Mouse (Mus musculus): ENCODE measurements around the gene Fut9.

DNA sequence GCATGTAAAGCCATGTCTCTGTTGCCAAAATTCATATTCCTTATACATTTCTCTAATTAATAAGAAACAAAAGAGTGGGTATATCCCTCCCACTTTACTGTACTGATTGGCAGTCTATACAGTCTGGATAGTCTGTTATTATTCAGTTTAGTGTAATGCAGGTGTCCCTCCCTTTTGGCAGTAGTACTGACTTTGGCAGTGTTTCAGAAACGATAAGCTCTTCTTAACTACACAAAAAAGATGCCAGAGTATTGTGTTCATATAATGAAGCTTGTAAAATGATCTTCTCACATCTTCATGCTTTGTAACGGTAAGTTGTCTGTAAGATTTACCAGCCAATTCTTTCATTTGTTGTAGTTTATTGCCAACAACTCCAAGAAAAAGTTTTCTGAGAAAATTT lies 189.6 kb downstream of the Fut9 start:
- TF ChIP-seq ZNF384 (IDR thresholded peaks at IDR 0.05; ENCODE audit: low read depth, low read length) = no peak
- TF ChIP-seq ZC3H11A (IDR thresholded peaks at IDR 0.05; ENCODE audit: borderline replicate concordance, low read depth, low read length) = no peak
- no peak for TF ChIP-seq CHD2 (IDR thresholded peaks at IDR 0.05; ENCODE audit: low read depth, low read length)
- TF ChIP-seq MAFK (IDR thresholded peaks at IDR 0.05; ENCODE audit: insufficient read depth, low read depth, low read length) = no peak
- TF ChIP-seq HCFC1 (IDR thresholded peaks at IDR 0.05; ENCODE audit: borderline replicate concordance, insufficient read depth, low read length) = no peak
